Mouse (Mus musculus) megakaryocyte, embryonic 14.5 days (primary cell): Measurements from ENCODE around the gene Lelp1. TPM values are rescaled to one million over a fixed set of nuclear protein-coding genes. Genes with fewer than 3 reads are reported as not detected.

Experiments
- H3K27me3 ChIP-seq: replicated peaks from 2 replicates; pipeline ENCODE3; 2012; ENCODE audit warnings: inconsistent platforms
- H3K36me3 ChIP-seq: replicated peaks from 2 replicates; pipeline ENCODE3; 2012; ENCODE audit warnings: low read length, inconsistent platforms, mixed read lengths
- H3K4me1 ChIP-seq: 2 replicates; pipeline ENCODE4 v1.6.1; 2012; ENCODE audit warnings: inconsistent platforms
- H3K4me3 ChIP-seq: replicated peaks from 2 replicates; pipeline ENCODE3; 2012; ENCODE audit warnings: moderate library complexity, mild to moderate bottlenecking, inconsistent platforms
- H3K9me3 ChIP-seq: 2 replicates; pipeline ENCODE4 v1.6.1; 2012; ENCODE audit warnings: inconsistent platforms
- FLI1 ChIP-seq: IDR thresholded peaks from 2 replicates; pipeline ENCODE4 v1.6.1; 2012; ENCODE audit warnings: low read length, inconsistent platforms, mixed read lengths
- GATA1 ChIP-seq: IDR thresholded peaks from 3 replicates; pipeline ENCODE4 v1.6.1; 2012; ENCODE audit warnings: mixed read lengths, low read length, inconsistent platforms, borderline replicate concordance
- polyA plus RNA-seq: library from polyadenylated mRNA; stranded (reverse); fragments of >175 nt; gene quantifications from 2 replicates; pipeline ENCODE4 v1.2.3, GENCODE M21; 2012; ENCODE audit warnings: low replicate concordance; ENCODE audit not compliant: insufficient read depth

Lelp1 gene
- not detected in 2 replicates for polyA plus RNA-seq

- TF ChIP-seq GATA1 (no peak), FLI1 (no peak)
- no peaks in the 10 kb centered on the region for H3K27me3 ChIP-seq
- no peaks in the 10 kb centered on the region for H3K4me1 ChIP-seq
Observed at GRCm38 (mm10) chr3:92142644-92143043, at the start of gene Lelp1. Gene Lelp1 (minus strand): TSS chr3:92142744.

GRCm38 (mm10) chr3:92176880-92177279 is 34.3 kb upstream of the Lelp1 start:
- no peak for TF ChIP-seq FLI1
- TF ChIP-seq GATA1, result no peak
- no peaks in the 10 kb centered on the region for H3K4me1 ChIP-seq
- H3K36me3 ChIP-seq, result no peaks in the 10 kb centered on the region
- H3K9me3 ChIP-seq, result no peaks in the 10 kb centered on the region
- no peaks in the 10 kb centered on the region for H3K27me3 ChIP-seq
- H3K4me3 ChIP-seq, result no peak overlapping the region

More at GRCm38 (mm10) chr3:92142644-92143043, at the start of gene Lelp1:
- Histone ChIP-seq H3K9me3 (no peaks in the 10 kb centered on the region; the same call in 1 of the 2 replicates), H3K36me3 (no peaks in the 10 kb centered on the region), H3K4me3 (no peak within 1 kb of the TSS)

GRCm38 (mm10) chr3:92169847-92170246 is 27.3 kb upstream of the Lelp1 start:
- Histone ChIP-seq H3K4me1 (no peaks in the 10 kb centered on the region), H3K9me3 (no peaks in the 10 kb centered on the region), H3K36me3 (no peaks in the 10 kb centered on the region), H3K27me3 (no peaks in the 10 kb centered on the region), H3K4me3 (no peak overlapping the region)
- TF ChIP-seq FLI1 (no peak), GATA1 (no peak)

GRCm38 (mm10) chr3:92153322-92153721 is 10.8 kb upstream of the Lelp1 start:
- Histone ChIP-seq H3K36me3 (no peaks in the 10 kb centered on the region), H3K9me3 (no peaks in the 10 kb centered on the region), H3K27me3 (no peaks in the 10 kb centered on the region), H3K4me1 (peaks cover 8% of the 10 kb centered on the region; the same call in 1 of the 2 replicates), H3K4me3 (no peak overlapping the region)
- TF ChIP-seq GATA1 (no peak), FLI1 (no peak)

- Histone ChIP-seq H3K4me1 (peaks cover 8% of the 10 kb centered on the region; the same call in 1 of the 2 replicates), H3K9me3 (no peaks in the 10 kb centered on the region), H3K4me3 (no peak overlapping the region), H3K27me3 (no peaks in the 10 kb centered on the region), H3K36me3 (no peaks in the 10 kb centered on the region)
- TF ChIP-seq GATA1 (no peak), FLI1 (no peak)
Observed at GRCm38 (mm10) chr3:92150631-92151277, 8.2 kb upstream of the Lelp1 start.

- H3K4me3 ChIP-seq, result no peak overlapping the region
- TF ChIP-seq GATA1 (no peak), FLI1 (no peak)
Observed at GRCm38 (mm10) chr3:92147913-92148312, 5.4 kb upstream of the Lelp1 start.

GRCm38 (mm10) chr3:92147420-92147819 is 4.9 kb upstream of the Lelp1 start:
- no peak overlapping the region for H3K4me3 ChIP-seq
- no peak for TF ChIP-seq FLI1
- no peak for TF ChIP-seq GATA1
- H3K9me3 ChIP-seq, result no peaks in the 10 kb centered on the region
- no peaks in the 10 kb centered on the region for H3K4me1 ChIP-seq
- H3K27me3 ChIP-seq, result no peaks in the 10 kb centered on the region
- no peaks in the 10 kb centered on the region for H3K36me3 ChIP-seq

More at GRCm38 (mm10) chr3:92147913-92148312, 5.4 kb upstream of the Lelp1 start:
- Histone ChIP-seq H3K36me3 (no peaks in the 10 kb centered on the region), H3K9me3 (no peaks in the 10 kb centered on the region), H3K27me3 (no peaks in the 10 kb centered on the region), H3K4me1 (no peaks in the 10 kb centered on the region)

- Histone ChIP-seq H3K36me3 (no peaks in the 10 kb centered on the region), H3K4me1 (no peaks in the 10 kb centered on the region), H3K27me3 (no peaks in the 10 kb centered on the region), H3K9me3 (0 out of 2 replicates have a peak, but pooled peaks cover 2% of the 10 kb centered on the region), H3K4me3 (no peak within 1 kb of the TSS)
- TF ChIP-seq FLI1 (no peak), GATA1 (no peak)
Observed at GRCm38 (mm10) chr3:92123847-92124246, 18.7 kb downstream of the Lelp1 start, which contains the start of gene Prr9. Gene Prr9 (minus strand): TSS chr3:92123947.

- no peak overlapping the region for H3K4me3 ChIP-seq
- H3K36me3 ChIP-seq, result no peaks in the 10 kb centered on the region
- H3K27me3 ChIP-seq, result no peaks in the 10 kb centered on the region
- H3K9me3 ChIP-seq, result 0 out of 2 replicates have a peak, but pooled peaks cover 2% of the 10 kb centered on the region
- no peaks in the 10 kb centered on the region for H3K4me1 ChIP-seq
- no peak for TF ChIP-seq FLI1
- TF ChIP-seq GATA1, result no peak
Observed at GRCm38 (mm10) chr3:92120902-92121301, 21.6 kb downstream of the Lelp1 start.

- no peak for TF ChIP-seq FLI1
- no peak for TF ChIP-seq GATA1
- Histone ChIP-seq H3K36me3 (no peaks in the 10 kb centered on the region), H3K9me3 (0 out of 2 replicates have a peak, but pooled peaks cover 1% of the 10 kb centered on the region), H3K4me1 (no peaks in the 10 kb centered on the region), H3K27me3 (no peaks in the 10 kb centered on the region), H3K4me3 (no peak overlapping the region)
Observed at GRCm38 (mm10) chr3:92117930-92118329, 24.6 kb downstream of the Lelp1 start.
